Mouse (Mus musculus) cerebellum, adult (tissue): Measurements from ENCODE around the gene Rnf157.
A peak's percentile ranks its signal among the peaks of the same experiment; 100 is the strongest.
"Not testable (repeated sequence)": the region's sequence is repeated elsewhere in the genome, so short reads cannot be mapped to it uniquely, and the experiment has no call there.

Source experiments
- ATAC-seq: cut with Nextera tagmentation; 2 replicates; pipeline ENCODE4 v1.9.2; 2017; ENCODE audit warnings: mild to moderate bottlenecking, moderate library complexity, mixed read lengths; ENCODE audit not compliant: insufficient number of reproducible peaks, low FRiP score, low TSS enrichment

Rnf157 gene

GRCm38 (mm10) chr11:116434967-116435752 is 22.3 kb upstream of the Rnf157 start:
- ATAC-seq: no peak

GRCm38 (mm10) chr11:116434287-116434966 is 21.6 kb upstream of the Rnf157 start:
- ATAC-seq: no peak

- ATAC-seq: peak; percentile 98
Measured at GRCm38 (mm10) chr11:116433356-116434286, 20.8 kb upstream of the Rnf157 start, which contains the start of gene Ubald2. Gene Ubald2, plus strand, starts transcription at chr11:116434094.

- ATAC-seq: no peak
Measured at GRCm38 (mm10) chr11:116432593-116433355, 19.9 kb upstream of the Rnf157 start.

- no peak for ATAC-seq
Measured at GRCm38 (mm10) chr11:116432127-116432526, 19.3 kb upstream of the Rnf157 start.

GRCm38 (mm10) chr11:116431428-116432077 is 18.7 kb upstream of the Rnf157 start:
- no peak for ATAC-seq

- no peak for ATAC-seq
Measured at GRCm38 (mm10) chr11:116430723-116431427, 18.0 kb upstream of the Rnf157 start.

GRCm38 (mm10) chr11:116429862-116430613 is 17.2 kb upstream of the Rnf157 start:
- no peak for ATAC-seq

- no peak for ATAC-seq
Measured at GRCm38 (mm10) chr11:116428872-116429859, 16.3 kb upstream of the Rnf157 start.

GRCm38 (mm10) chr11:116426852-116427575 is 14.2 kb upstream of the Rnf157 start:
- no peak for ATAC-seq

- ATAC-seq: not testable (repeated sequence)
Measured at GRCm38 (mm10) chr11:116426328-116426727, 13.5 kb upstream of the Rnf157 start.

- ATAC-seq: no peak
Measured at GRCm38 (mm10) chr11:116424621-116425407, 12.0 kb upstream of the Rnf157 start.

GRCm38 (mm10) chr11:116423782-116424620 is 11.2 kb upstream of the Rnf157 start:
- ATAC-seq: no peak

- ATAC-seq: no peak
Measured at GRCm38 (mm10) chr11:116423214-116423613, 10.4 kb upstream of the Rnf157 start.

- ATAC-seq: no peak
Measured at GRCm38 (mm10) chr11:116422562-116422961, 9.7 kb upstream of the Rnf157 start.
